Mouse (Mus musculus) large intestine, adult 2 months (tissue): ENCODE data around the gene Ctbp2. TPM values are rescaled to one million over a fixed set of nuclear protein-coding genes. Genes with fewer than 3 reads are reported as not detected.

Experiments used
- DNase-seq: peaks from one replicate; pipeline ENCODE4 v3.0.0-alpha.2; 2012; ENCODE audit warnings: low read depth, low spot score
- WGBS: fragments of 180-500 bp; shearing (Covaris S2); methylation state at CpG from one replicate; pipeline ENCODE4 v1.1.7; 2018; 5-methylcytosine and 5-hydroxymethylcytosine counted together
- polyA plus RNA-seq: library from polyadenylated mRNA; depleted of rRNA; stranded (reverse); fragments of >200 nt; gene quantifications from 2 replicates; pipeline ENCODE4 v1.2.3, GENCODE M21; 2012

The Ctbp2 gene
- polyA plus RNA-seq, 1 experiment, result 35.5 TPM

- 82% methylated on average over 5 of the region's 5 CpGs for WGBS
- no peak for DNase-seq
Observed at GRCm38 (mm10) chr7:133093731-133094130, 30.4 kb downstream of the Ctbp2 start.

- 56% methylated on average over 4 of the region's 4 CpGs for WGBS
Observed at GRCm38 (mm10) chr7:133090641-133091040, 33.5 kb downstream of the Ctbp2 start.

GRCm38 (mm10) chr7:133089621-133090260 is 34.4 kb downstream of the Ctbp2 start:
- 69% methylated on average over 11 of the region's 11 CpGs for WGBS
- no peak for DNase-seq

More at GRCm38 (mm10) chr7:133090641-133091040, 33.5 kb downstream of the Ctbp2 start:
- no peak for DNase-seq

- no peak for DNase-seq
- WGBS, result 9% methylated on average over 11 of the region's 11 CpGs
Observed at GRCm38 (mm10) chr7:133088830-133089261, 35.3 kb downstream of the Ctbp2 start.

- WGBS, result 15% methylated on average over 4 of the region's 4 CpGs
- no peak for DNase-seq
Observed at GRCm38 (mm10) chr7:133088411-133088810, 35.7 kb downstream of the Ctbp2 start.

GRCm38 (mm10) chr7:133085408-133085807 is 38.7 kb downstream of the Ctbp2 start:
- no peak for DNase-seq
- 23% methylated on average over 3 of the region's 3 CpGs for WGBS

- no peak for DNase-seq
- WGBS, result 81% methylated on average over 13 of the region's 13 CpGs
Observed at GRCm38 (mm10) chr7:133083936-133084614, 40.1 kb downstream of the Ctbp2 start.

- DNase-seq, result no peak
- WGBS, result 76% methylated on average over 1 of the region's 1 CpGs
Observed at GRCm38 (mm10) chr7:133078929-133079328, 45.2 kb downstream of the Ctbp2 start.

GRCm38 (mm10) chr7:133074462-133075133 is 49.6 kb downstream of the Ctbp2 start:
- DNase-seq, result no peak
- WGBS, result 57% methylated on average over 10 of the region's 10 CpGs

- WGBS, result 89% methylated on average over 9 of the region's 9 CpGs
- no peak for DNase-seq
Observed at GRCm38 (mm10) chr7:133073147-133073651, 51.0 kb downstream of the Ctbp2 start.

- no peak for DNase-seq
- WGBS, result 80% methylated on average over 4 of the region's 4 CpGs
Observed at GRCm38 (mm10) chr7:133072535-133072934, 51.6 kb downstream of the Ctbp2 start.

- DNase-seq, result no peak
- WGBS, result 91% methylated on average over 7 of the region's 7 CpGs
Observed at GRCm38 (mm10) chr7:133067321-133067841, 56.8 kb downstream of the Ctbp2 start.

GRCm38 (mm10) chr7:133066776-133067175 is 57.4 kb downstream of the Ctbp2 start:
- no peak for DNase-seq
- 63% methylated on average over 6 of the region's 6 CpGs for WGBS

GRCm38 (mm10) chr7:133062055-133062454 is 62.1 kb downstream of the Ctbp2 start:
- DNase-seq, result no peak
- 57% methylated on average over 3 of the region's 3 CpGs for WGBS

- DNase-seq, result no peak
- WGBS, result 71% methylated on average over 6 of the region's 6 CpGs
Observed at GRCm38 (mm10) chr7:133060170-133060569, 64.0 kb downstream of the Ctbp2 start.

- WGBS, result 23% methylated on average over 9 of the region's 9 CpGs
- DNase-seq, result no peak
Observed at GRCm38 (mm10) chr7:133059517-133060104, 64.5 kb downstream of the Ctbp2 start.

- no peak for DNase-seq
- 25% methylated on average over 6 of the region's 6 CpGs for WGBS
Observed at GRCm38 (mm10) chr7:133059150-133059509, 65.0 kb downstream of the Ctbp2 start.

- WGBS, result 77% methylated on average over 12 of the region's 12 CpGs
- DNase-seq, result no peak
Observed at GRCm38 (mm10) chr7:133058496-133059149, 65.5 kb downstream of the Ctbp2 start.

- 90% methylated on average over 8 of the region's 8 CpGs for WGBS
- no peak for DNase-seq
Observed at GRCm38 (mm10) chr7:133056924-133057323, 67.2 kb downstream of the Ctbp2 start.
